Mouse (Mus musculus) megakaryocyte, embryonic 14.5 days (primary cell): Measurements from ENCODE around the gene Vps18. TPM values are rescaled to one million over a fixed set of nuclear protein-coding genes. Genes with fewer than 3 reads are reported as not detected.

ENCODE experiments used
- H3K27me3 ChIP-seq: replicated peaks from 2 replicates; pipeline ENCODE3; 2012; ENCODE audit warnings: inconsistent platforms
- H3K36me3 ChIP-seq: replicated peaks from 2 replicates; pipeline ENCODE3; 2012; ENCODE audit warnings: low read length, inconsistent platforms, mixed read lengths
- H3K4me1 ChIP-seq: 2 replicates; pipeline ENCODE4 v1.6.1; 2012; ENCODE audit warnings: inconsistent platforms
- H3K4me3 ChIP-seq: replicated peaks from 2 replicates; pipeline ENCODE3; 2012; ENCODE audit warnings: moderate library complexity, mild to moderate bottlenecking, inconsistent platforms
- H3K9me3 ChIP-seq: 2 replicates; pipeline ENCODE4 v1.6.1; 2012; ENCODE audit warnings: inconsistent platforms
- FLI1 ChIP-seq: IDR thresholded peaks from 2 replicates; pipeline ENCODE4 v1.6.1; 2012; ENCODE audit warnings: low read length, inconsistent platforms, mixed read lengths
- GATA1 ChIP-seq: IDR thresholded peaks from 3 replicates; pipeline ENCODE4 v1.6.1; 2012; ENCODE audit warnings: mixed read lengths, low read length, inconsistent platforms, borderline replicate concordance
- polyA plus RNA-seq: library from polyadenylated mRNA; stranded (reverse); fragments of >175 nt; gene quantifications from 2 replicates; pipeline ENCODE4 v1.2.3, GENCODE M21; 2012; ENCODE audit warnings: low replicate concordance; ENCODE audit not compliant: insufficient read depth

The Vps18 gene
- polyA plus RNA-seq, 1 experiment: 11.1 TPM

DNA sequence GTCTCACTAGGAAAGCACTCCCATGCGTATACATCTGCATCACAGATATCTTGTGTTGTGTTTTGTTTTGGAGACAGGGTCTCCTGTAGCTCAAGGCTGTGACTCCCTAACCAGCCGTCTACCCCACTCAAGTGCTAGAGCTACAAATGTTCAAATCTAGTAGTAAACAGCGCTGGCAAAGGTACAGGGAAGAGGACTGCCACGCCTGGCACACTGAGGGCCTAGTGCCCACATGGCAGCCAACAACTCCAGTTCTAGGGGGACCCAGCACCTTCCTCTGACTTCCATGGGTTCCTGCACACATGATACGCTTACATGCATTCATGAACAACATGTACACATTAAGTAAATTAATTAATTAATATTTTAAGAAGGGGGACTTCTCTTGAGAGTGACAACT is 3.7 kb downstream of the Vps18 start:
- TF ChIP-seq GATA1 (no peak), FLI1 (no peak)
- no peaks in the 10 kb centered on the region for H3K27me3 ChIP-seq
- H3K36me3 ChIP-seq: peaks cover 70% of the 10 kb centered on the region
- no peaks in the 10 kb centered on the region for H3K9me3 ChIP-seq
- no peak overlapping the region for H3K4me3 ChIP-seq
- peaks cover 51% of the 10 kb centered on the region for H3K4me1 ChIP-seq

DNA sequence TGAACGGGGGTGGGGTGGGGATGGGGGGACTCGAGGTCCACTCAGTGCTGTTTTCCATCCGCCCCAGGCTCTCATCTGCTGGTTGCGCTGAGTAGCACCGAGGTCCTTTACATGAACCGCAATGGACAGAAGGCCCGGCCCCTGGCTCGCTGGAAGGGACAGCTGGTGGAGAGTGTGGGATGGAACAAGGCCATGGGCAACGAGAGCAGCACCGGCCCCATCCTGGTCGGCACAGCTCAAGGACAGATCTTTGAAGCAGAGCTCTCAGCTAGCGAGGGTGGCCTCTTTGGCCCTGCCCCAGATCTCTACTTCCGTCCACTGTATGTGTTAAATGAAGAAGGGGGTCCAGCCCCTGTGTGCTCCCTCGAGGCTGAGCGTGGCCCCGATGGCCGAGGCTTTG is 4.3 kb downstream of the Vps18 start:
- Histone ChIP-seq H3K4me1 (peaks cover 51% of the 10 kb centered on the region), H3K9me3 (no peaks in the 10 kb centered on the region), H3K36me3 (peaks cover 76% of the 10 kb centered on the region), H3K4me3 (no peak overlapping the region), H3K27me3 (no peaks in the 10 kb centered on the region)
- TF ChIP-seq FLI1 (no peak), GATA1 (no peak)

DNA sequence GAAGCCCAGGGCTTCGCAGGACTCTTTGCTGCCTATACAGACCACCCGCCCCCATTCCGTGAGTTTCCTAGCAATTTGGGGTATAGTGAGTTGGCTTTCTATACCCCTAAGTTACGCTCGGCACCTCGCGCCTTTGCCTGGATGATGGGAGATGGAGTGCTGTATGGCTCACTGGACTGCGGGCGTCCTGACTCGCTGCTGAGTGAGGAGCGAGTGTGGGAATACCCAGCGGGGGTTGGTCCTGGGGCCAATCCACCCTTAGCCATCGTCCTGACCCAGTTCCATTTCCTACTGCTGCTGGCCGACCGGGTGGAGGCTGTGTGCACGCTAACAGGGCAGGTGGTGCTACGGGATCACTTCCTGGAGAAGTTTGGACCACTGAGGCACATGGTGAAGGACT is 4.8 kb downstream of the Vps18 start:
- Histone ChIP-seq H3K9me3 (no peaks in the 10 kb centered on the region), H3K36me3 (peaks cover 81% of the 10 kb centered on the region), H3K27me3 (no peaks in the 10 kb centered on the region), H3K4me1 (peaks cover 48% of the 10 kb centered on the region), H3K4me3 (peak overlapping the region; percentile 42)
- no peak for TF ChIP-seq GATA1
- TF ChIP-seq FLI1: no peak

DNA sequence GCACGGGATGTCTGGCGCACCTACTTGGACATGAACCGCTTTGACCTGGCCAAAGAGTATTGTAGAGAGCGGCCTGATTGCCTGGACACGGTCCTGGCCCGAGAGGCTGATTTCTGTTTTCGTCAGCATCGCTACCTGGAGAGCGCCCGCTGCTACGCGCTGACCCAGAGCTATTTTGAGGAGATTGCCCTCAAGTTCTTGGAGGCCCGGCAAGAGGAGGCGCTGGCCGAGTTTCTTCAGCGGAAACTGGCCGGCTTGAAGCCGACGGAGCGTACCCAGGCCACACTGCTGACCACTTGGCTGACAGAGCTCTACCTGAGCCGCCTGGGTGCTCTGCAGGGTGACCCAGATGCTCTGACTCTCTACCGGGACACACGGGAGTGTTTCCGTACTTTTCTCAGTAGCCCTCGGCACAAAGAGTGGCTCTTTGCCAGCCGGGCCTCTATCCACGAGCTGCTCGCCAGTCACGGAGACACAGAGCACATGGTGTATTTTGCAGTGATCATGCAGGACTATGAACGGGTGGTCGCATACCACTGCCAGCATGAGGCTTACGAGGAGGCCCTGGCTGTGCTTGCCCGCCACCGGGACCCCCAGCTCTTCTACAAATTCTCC is 5.3 kb downstream of the Vps18 start:
- Histone ChIP-seq H3K4me1 (peaks cover 52% of the 10 kb centered on the region), H3K9me3 (no peaks in the 10 kb centered on the region), H3K4me3 (peak overlapping the region; percentile 42), H3K36me3 (peaks cover 86% of the 10 kb centered on the region), H3K27me3 (no peaks in the 10 kb centered on the region)
- TF ChIP-seq GATA1 (no peak), FLI1 (no peak)

DNA sequence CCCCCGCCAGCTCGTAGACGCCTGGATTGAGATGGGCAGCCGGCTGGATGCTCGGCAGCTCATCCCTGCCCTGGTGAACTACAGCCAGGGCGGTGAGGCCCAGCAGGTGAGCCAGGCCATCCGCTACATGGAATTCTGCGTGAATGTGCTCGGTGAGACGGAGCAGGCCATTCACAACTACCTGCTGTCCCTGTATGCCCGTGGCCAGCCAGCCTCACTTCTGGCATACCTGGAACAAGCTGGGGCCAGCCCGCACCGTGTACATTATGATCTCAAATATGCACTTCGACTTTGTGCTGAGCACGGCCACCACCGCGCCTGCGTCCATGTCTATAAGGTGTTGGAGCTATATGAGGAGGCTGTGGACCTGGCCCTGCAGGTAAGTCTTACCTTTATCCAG is 5.9 kb downstream of the Vps18 start:
- H3K4me3 ChIP-seq: peak overlapping the region; percentile 50
- TF ChIP-seq GATA1 (no peak), FLI1 (no peak)
- peaks cover 92% of the 10 kb centered on the region for H3K36me3 ChIP-seq
- no peaks in the 10 kb centered on the region for H3K9me3 ChIP-seq
- peaks cover 55% of the 10 kb centered on the region for H3K4me1 ChIP-seq
- no peaks in the 10 kb centered on the region for H3K27me3 ChIP-seq

DNA sequence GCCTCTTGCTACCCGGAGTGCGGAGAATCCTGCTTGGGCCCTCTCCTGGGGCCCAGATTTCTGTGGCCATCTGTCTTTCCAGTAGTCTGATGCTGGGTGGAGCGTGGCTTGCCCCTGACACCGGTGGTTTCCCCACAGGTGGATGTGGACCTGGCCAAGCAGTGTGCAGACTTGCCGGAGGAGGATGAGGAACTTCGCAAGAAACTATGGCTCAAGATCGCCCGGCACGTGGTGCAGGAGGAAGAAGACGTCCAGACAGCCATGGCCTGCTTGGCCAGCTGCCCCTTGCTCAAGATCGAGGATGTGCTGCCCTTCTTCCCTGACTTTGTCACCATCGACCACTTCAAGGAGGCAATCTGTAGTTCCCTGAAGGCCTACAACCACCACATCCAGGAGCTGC is 8.2 kb downstream of the Vps18 start:
- peaks cover 10% of the 10 kb centered on the region for H3K27me3 ChIP-seq
- H3K9me3 ChIP-seq: no peaks in the 10 kb centered on the region
- H3K4me1 ChIP-seq: peaks cover 64% of the 10 kb centered on the region
- H3K4me3 ChIP-seq: no peak overlapping the region
- TF ChIP-seq FLI1 (no peak), GATA1 (no peak)
- H3K36me3 ChIP-seq: peaks cover 83% of the 10 kb centered on the region

DNA sequence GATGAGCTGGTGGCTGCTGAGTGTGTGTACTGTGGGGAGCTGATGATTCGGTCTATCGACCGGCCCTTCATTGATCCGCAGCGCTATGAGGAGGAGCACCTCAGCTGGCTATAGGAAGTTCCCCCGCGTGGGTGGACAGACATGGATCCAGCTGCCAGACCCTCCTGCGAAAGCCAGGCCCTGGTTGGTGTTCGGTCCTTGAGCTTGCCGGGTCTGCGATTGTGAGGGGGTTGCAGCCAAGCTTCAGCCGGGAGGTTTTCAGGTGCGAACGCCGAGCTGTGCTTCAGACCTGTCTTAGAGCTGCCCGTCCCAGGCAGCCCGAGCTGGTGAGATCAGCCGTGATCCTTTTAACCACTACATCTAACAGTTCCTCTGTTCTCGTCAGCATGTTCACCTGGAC is 9.0 kb downstream of the Vps18 start:
- peaks cover 76% of the 10 kb centered on the region for H3K36me3 ChIP-seq
- no peak overlapping the region for H3K4me3 ChIP-seq
- peaks cover 64% of the 10 kb centered on the region for H3K4me1 ChIP-seq
- TF ChIP-seq GATA1: no peak
- no peak for TF ChIP-seq FLI1
- H3K9me3 ChIP-seq: no peaks in the 10 kb centered on the region
- peaks cover 16% of the 10 kb centered on the region for H3K27me3 ChIP-seq

DNA sequence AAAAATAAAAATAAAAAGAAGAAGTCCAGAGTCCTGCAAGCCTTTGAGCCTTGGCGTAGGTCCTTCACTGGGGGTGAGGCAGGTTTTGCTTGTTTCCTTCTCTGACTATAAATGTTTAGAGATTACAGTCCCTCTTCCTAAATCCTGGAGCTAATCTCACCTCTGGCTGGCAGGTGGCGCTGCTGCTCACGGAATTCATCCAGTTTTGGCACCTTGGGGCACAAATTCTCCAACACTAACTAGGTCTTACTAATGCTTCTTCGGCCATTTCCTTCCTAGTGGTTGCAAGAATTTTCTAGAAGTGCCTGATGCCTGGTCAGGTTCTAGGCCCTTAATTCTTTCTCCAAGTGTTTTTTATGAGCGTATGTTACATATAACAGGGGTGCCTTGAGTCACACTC is 9.8 kb downstream of the Vps18 start:
- no peaks in the 10 kb centered on the region for H3K9me3 ChIP-seq
- peaks cover 63% of the 10 kb centered on the region for H3K4me1 ChIP-seq
- peaks cover 68% of the 10 kb centered on the region for H3K36me3 ChIP-seq
- no peak overlapping the region for H3K4me3 ChIP-seq
- peaks cover 21% of the 10 kb centered on the region for H3K27me3 ChIP-seq
- TF ChIP-seq FLI1 (no peak), GATA1 (no peak)

DNA sequence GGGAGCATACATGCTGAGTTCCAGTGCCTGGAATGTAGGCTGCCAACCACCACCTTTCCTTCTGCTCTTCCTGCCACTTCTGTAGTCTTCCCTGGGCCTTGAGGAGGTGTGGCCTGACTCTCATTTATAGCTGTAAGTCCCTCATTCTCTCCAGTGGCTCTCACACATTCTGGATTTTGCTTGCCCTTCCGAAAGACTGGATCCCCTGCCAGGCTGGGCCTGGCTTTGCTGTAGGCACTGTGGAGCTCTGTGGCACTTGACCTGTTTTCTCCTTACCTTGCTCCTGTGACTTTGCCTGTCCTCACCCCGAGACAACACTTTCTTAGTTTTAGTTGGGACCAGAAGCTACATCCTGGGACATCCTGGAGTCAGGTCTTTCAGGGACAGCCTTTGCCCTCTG is 10.3 kb downstream of the Vps18 start:
- peaks cover 63% of the 10 kb centered on the region for H3K36me3 ChIP-seq
- no peaks in the 10 kb centered on the region for H3K9me3 ChIP-seq
- no peak overlapping the region for H3K4me3 ChIP-seq
- peaks cover 21% of the 10 kb centered on the region for H3K27me3 ChIP-seq
- no peak for TF ChIP-seq GATA1
- TF ChIP-seq FLI1: no peak
- H3K4me1 ChIP-seq: peaks cover 60% of the 10 kb centered on the region

DNA sequence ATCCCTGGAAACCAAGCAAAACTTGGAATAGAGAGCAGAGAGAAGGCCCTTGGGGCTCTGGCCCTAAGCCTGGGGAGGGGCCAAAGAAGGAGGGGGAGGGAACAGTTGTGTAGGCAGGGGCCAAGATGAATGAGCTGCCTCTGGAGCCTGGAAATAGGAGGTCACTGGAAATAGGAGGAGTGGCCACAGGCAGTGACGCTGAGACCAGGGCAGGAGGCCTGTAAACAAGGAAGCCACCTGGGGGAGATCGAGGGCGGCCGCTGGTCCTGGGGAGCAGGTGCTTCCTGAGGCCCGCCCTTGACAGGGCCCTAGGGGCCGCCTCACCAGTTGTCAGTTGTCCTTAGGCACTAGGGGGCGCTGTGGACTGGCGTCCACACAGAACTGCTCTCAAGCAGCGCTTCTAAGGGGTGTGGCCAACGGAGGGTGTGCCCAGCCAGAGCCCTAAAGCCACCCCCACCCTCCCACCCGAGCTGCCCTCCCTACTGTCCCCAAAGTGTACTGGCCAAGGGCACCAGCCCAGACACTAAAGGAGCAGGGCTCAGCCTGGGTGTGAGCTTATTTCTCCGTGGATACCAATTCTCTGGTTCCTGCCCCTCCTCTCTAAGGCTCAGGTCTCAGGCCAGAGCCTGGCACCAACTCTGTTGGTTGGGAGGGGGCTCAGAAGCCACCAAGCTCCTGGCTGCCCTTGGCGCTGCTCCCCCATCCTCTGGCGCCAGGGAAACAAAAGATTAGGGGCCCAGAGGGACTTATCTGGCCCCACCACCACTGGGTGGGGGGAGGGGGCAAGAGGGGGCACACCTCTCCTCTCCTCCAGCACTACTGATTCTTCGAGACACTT is 11.7 kb downstream of the Vps18 start:
- H3K4me3 ChIP-seq: peak overlapping the region; percentile 87
- H3K27me3 ChIP-seq: peaks cover 24% of the 10 kb centered on the region
- no peaks in the 10 kb centered on the region for H3K9me3 ChIP-seq
- H3K36me3 ChIP-seq: peaks cover 49% of the 10 kb centered on the region
- peaks cover 58% of the 10 kb centered on the region for H3K4me1 ChIP-seq
- TF ChIP-seq GATA1: no peak
- TF ChIP-seq FLI1: no peak
